17 mouse cellular contexts compared by ENCODE assay signal in the genomic region with DNA sequence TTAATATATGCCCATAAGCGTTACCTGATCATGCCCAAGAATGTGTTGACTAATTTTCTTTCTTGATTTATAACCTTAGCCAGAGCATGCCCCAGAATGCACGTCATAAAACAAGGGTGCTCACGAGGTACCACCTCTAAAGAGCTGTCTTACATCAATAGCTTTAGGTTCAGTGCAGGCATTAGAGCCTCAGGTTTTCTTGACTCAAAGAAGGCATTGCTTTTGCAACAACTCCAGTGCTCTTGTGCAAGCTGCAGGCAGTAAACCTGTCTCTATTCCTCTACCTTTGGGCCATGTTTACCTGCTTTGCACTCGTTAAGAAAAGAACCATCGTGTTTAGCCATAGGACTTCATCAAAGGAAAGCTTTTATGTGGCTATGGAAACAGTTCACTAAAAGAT. TPM values are rescaled to one million over a fixed set of nuclear protein-coding genes. Genes with fewer than 3 reads are reported as not detected.
DNase-seq lines count a peak whose midpoint lies in the region.
"Had no signal": no experiment of that assay in that cellular context is flagged by ENCODE, and none has a peak within 500 bp of the region (broad histone marks: within the 10 kb centered on the region; RNA-seq: fewer than 3 reads in every experiment).

No protein-coding gene starts in this region.

- DNase-seq in fat pad, adult 2 months (ENCODE audit: extremely low read depth, low read depth, low spot score): peak; percentile 66
- peak; percentile 56 for DNase-seq in gonadal fat pad, adult 2 months (ENCODE audit: low read depth)
- no peak for DNase-seq in lung, adult 18-20 months
- DNase-seq in kidney, adult 9 months: no peak
- DNase-seq: adrenal gland, adult 2 months; adrenal gland, adult 8-10 months; adrenal gland, postnatal 10 days; adrenal gland, postnatal 14 days; adrenal gland, postnatal 25 days; adrenal gland, postnatal 36 days; B cell, adult 2 months; cerebellum, adult 11 months; cerebellum, adult 11-12 months; cerebellum, adult 18-20 months had no signal

RNA-seq across cellular contexts. Expression of gene Tmc1, which starts 43.6 kb away (rescaled TPM):
- 0.12 and 0.29 TPM in 2 replicates for polyA plus RNA-seq in gonadal fat pad, adult 2 months (2012; rRNA removed)
- polyA plus RNA-seq: C2C12, G1E, Patski had no signal

Comparison
In these comparisons a context has a peak if more than half of its experiments do, and no peak if none do; other contexts are left out.
1. DNase-seq: peak in fat pad, adult 2 months (single experiment) and gonadal fat pad, adult 2 months (single experiment); none in lung, adult 18-20 months (0 of 2) and kidney, adult 9 months (single experiment).